Mouse (Mus musculus): ENCODE data around the gene Irx5. TPM values are rescaled to one million over a fixed set of nuclear protein-coding genes. Genes with fewer than 3 reads are reported as not detected.

The Irx5 gene
- total RNA-seq, 2 experiments from 2014 or later, result not detected

DNA sequence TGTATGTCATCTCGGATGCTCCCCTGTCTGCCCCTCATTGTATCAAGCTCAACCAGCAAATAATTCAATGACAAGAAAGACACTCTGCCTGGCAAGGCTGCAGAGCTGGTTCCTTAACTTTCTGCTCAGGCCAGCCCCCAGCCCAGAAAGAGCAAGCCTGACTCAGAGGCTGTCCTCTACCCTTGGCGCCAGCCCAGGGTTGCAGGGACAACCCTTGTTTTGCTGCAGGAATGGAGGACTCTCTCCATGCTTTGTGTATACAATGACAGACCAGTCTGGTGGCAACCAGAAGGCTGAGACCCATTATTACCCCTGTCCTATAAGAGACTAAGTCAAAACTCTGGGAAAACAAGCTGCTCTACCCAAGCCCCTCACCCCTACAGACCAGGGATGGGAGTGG lies 46.8 kb downstream of the Irx5 start:
- TF ChIP-seq CTCF (IDR thresholded peaks at IDR 0.05), result no peak
- intact Hi-C loops (cut with DNase I), result no loop called here

DNA sequence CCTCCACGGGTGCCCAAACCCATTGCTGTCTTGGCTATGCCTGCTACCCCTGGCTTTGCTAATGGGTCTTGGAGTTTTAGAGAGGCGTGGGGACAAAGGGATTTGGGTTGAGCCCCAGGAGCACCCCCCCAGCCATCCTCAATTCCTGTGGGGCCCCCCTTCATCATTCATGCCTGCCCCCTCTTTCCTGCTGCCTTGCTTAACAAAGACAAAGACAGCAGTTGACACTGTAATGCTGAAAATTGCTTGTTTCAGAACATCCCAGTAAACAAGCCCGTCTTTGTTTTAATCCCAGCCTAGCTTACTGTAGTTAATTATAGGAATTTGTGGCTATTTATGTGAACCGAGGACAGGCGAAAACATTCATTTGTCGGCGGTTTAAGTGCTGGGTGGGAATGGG lies 50.7 kb downstream of the Irx5 start:
- no peak for TF ChIP-seq CTCF (IDR thresholded peaks at IDR 0.05)
- no peak overlapping the region for H3K27ac ChIP-seq
- intact Hi-C loops (cut with DNase I), result no loop called here

More for the DNA sequence above, 46.8 kb downstream of the Irx5 start:
- no peak overlapping the region for H3K4me3 ChIP-seq
- H3K27ac ChIP-seq, result no peak overlapping the region
- no peak for DNase-seq

DNA sequence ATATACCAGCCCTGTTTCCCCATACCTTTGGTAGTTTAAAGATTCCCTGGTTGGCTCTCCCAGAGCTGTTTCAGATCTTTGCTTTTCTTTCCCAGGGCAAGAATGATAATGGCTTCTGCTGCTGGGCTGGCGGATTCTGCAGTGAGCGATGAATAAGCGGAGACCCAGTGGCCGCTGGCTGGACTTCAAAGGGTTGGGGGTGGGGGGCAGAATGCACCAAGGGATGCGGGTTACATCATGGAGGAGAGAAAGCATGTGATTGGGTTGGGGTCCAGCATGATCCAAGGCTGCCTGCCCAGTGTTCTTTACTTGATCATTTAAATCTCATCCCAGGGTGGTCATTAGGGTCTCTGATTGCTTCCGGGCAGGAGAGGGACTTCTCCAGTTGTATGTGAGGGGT lies 56.2 kb downstream of the Irx5 start:
- intact Hi-C loops (cut with DNase I), result no loop called here
- TF ChIP-seq CTCF (IDR thresholded peaks at IDR 0.05), result no peak
- no peak overlapping the region for H3K27ac ChIP-seq
- DNase-seq, result no peak
- no peak overlapping the region for H3K4me3 ChIP-seq

More for the DNA sequence above, 50.7 kb downstream of the Irx5 start:
- no peak overlapping the region for H3K4me3 ChIP-seq
- no peak for DNase-seq

DNA sequence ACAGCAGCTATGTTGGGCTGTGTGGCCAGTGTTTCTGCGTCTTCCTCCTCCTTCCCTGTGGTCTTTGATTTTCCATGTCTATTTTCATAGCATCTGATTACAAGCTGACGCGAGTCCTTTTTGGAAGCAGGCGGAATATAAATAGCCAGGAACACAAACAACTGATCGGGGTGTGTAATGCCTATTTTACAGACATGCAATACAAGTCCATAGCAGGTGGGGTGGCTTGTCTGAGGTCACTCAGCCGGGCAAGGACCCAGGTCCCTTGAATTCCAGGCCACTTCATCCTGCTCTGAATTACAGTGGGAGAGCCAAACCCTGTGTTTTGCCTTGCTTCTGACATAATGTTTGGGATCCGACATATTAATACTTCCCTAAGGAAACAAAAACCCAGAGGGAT lies 63.2 kb downstream of the Irx5 start:
- DNase-seq, result peak; percentile 29
- H3K27ac ChIP-seq, result no peak overlapping the region
- intact Hi-C loops (cut with DNase I), result no loop called here
- no peak for TF ChIP-seq CTCF (IDR thresholded peaks at IDR 0.05)
- no peak overlapping the region for H3K4me3 ChIP-seq
